ENCODE assay signal across 15 mouse cellular contexts in the genomic region with DNA sequence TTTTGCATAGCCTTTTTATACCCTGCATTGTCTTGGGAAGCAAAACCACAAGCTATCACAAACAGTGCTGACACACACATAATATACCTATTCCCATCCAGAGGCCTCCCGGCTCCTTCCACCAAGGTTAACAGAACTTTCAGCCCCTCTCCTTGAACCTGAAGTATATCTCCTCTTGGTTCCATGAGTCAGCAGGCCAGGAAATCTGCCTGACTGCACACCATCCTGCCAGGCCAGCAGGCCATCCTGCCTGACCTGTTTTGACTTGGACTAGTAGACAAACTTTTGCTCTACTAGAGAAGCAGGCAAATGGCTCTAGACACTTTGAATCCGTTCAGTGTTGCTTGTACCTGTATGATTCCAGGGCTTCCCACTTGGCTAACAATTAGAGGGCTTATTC.
"Had no signal": no experiment of that assay in that cellular context is flagged by ENCODE, and none has a peak within 500 bp of the region (broad histone marks: within the 10 kb centered on the region; RNA-seq: fewer than 3 reads in every experiment).

No protein-coding gene starts in this region.

- H3K9me3 ChIP-seq: limb, embryonic 15.5 days; liver, embryonic 13.5 days; midbrain, embryonic 12.5 days; neural tube, embryonic 13.5 days had no signal

- H3K9ac ChIP-seq: limb, embryonic 15.5 days; liver, embryonic 13.5 days; midbrain, embryonic 12.5 days; neural tube, embryonic 13.5 days had no signal

- H3K4me1 ChIP-seq: limb, embryonic 15.5 days; liver, embryonic 13.5 days; midbrain, embryonic 12.5 days; neural tube, embryonic 13.5 days had no signal

- H3K4me3 ChIP-seq: limb, embryonic 15.5 days; liver, embryonic 13.5 days; midbrain, embryonic 12.5 days; neural tube, embryonic 13.5 days had no signal

- H3K27me3 ChIP-seq: limb, embryonic 15.5 days; liver, embryonic 13.5 days; midbrain, embryonic 12.5 days; neural tube, embryonic 13.5 days had no signal

- DNase-seq: layer of hippocampus, adult 9-11 months; layer of hippocampus, postnatal 36 days; liver, embryonic 13.5 days; lung, adult 18-20 months; retina, postnatal 1 day; right cerebral cortex, postnatal 4 days; spleen, adult 18-20 months; thymus, adult 18-20 months; thymus, postnatal 14 days had no signal

- ATAC-seq: hindbrain, embryonic 16.5 days; inflammation-experienced regulatory T-cells, adult 6 months; midbrain, embryonic 16.5 days had no signal

- H3K36me3 ChIP-seq: limb, embryonic 15.5 days; liver, embryonic 13.5 days; midbrain, embryonic 12.5 days; neural tube, embryonic 13.5 days had no signal

- H3K27ac ChIP-seq: limb, embryonic 15.5 days; liver, embryonic 13.5 days; midbrain, embryonic 12.5 days; neural tube, embryonic 13.5 days had no signal

- H3K4me2 ChIP-seq: limb, embryonic 15.5 days; liver, embryonic 13.5 days; midbrain, embryonic 12.5 days; neural tube, embryonic 13.5 days had no signal
